Mouse (Mus musculus): ENCODE measurements around the gene 4933406M09Rik. TPM values are rescaled to one million over a fixed set of nuclear protein-coding genes. Genes with fewer than 3 reads are reported as not detected.

The 4933406M09Rik gene
- polyA plus RNA-seq (2016; fragmentation: Nextera tagmentation; extraction: Ambion mirVana): not detected in 2 replicates

DNA sequence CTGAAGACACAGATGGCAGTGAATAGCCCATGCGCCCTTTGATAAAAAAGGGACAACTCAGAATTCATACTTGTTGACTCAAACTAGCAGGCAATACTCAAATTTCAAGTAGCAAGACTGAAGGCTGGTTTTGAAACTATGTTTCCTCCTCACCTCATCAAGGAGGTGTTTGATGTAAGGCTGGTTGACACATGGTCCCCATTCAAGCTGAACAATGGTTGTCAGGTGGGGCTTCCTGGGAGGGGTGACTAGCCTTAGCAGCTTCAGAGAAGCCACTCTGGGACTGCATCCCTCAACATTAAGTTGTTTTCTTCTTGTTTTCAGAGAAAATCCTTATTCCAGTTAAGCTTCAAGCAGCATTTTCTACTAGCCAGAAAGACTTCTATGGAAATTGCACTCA lies at the start of gene 4933406M09Rik:
Gene 4933406M09Rik (plus strand): TSS at position 275 of the 400 bp plus-strand sequence.
- WGBS: 94% methylated on average over 1 of the region's 1 CpGs
- no peak for ATAC-seq (ENCODE audit: insufficient number of reproducible peaks, insufficient read depth, low FRiP score, low TSS enrichment, low read depth)

GRCm38 (mm10) chr1:134336958-134337710 lies 48.6 kb upstream of the 4933406M09Rik start:
- Histone ChIP-seq H3K9me3 (no peaks in the 10 kb centered on the region), H3K4me3 (replicated peaks) (no peak overlapping the region), H3K27ac (no peak overlapping the region), H3K27me3 (no peaks in the 10 kb centered on the region), H3K4me2 (no peak overlapping the region), H3K4me1 (replicated peaks) (peaks cover 17% of the 10 kb centered on the region; the same call in 1 of the 2 replicates), H3K9ac (replicated peaks) (no peak overlapping the region), H3K36me3 (no peaks in the 10 kb centered on the region)
- ATAC-seq (ENCODE audit: insufficient number of reproducible peaks, insufficient read depth, low FRiP score, low TSS enrichment, low read depth): no peak
- 79% methylated on average over 11 of the region's 11 CpGs for WGBS

More for the DNA sequence above, at the start of gene 4933406M09Rik:
- Histone ChIP-seq H3K9ac (replicated peaks) (no peak within 1 kb of the TSS), H3K27ac (no peak within 1 kb of the TSS), H3K27me3 (peaks cover 14% of the 10 kb centered on the region; the same call in 1 of the 2 replicates), H3K4me1 (replicated peaks) (peaks cover 3% of the 10 kb centered on the region; the same call in 1 of the 2 replicates), H3K4me2 (no peak within 1 kb of the TSS), H3K4me3 (replicated peaks) (no peak within 1 kb of the TSS), H3K36me3 (no peaks in the 10 kb centered on the region), H3K9me3 (no peaks in the 10 kb centered on the region)

DNA sequence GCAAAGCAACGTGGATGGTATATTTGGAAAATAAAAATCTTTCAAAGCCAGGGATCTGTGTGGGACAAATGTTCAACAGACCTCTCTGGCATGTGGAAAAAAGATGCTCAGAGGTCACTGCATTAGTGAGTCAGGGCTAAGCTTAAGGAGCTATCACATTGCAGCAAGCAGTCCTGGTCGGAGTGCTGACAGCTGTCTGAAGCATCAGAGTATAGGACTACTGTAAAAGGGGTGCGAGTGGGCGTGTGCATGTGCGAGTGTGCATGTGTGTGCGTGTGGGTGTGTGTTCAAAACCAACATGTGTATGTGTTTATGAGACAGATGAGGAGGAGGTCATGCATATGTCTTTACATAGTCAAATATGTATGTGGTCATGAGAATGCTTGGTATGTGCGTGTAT lies 46.6 kb upstream of the 4933406M09Rik start:
- ATAC-seq (ENCODE audit: insufficient number of reproducible peaks, insufficient read depth, low FRiP score, low TSS enrichment, low read depth): no peak
- Histone ChIP-seq H3K9ac (replicated peaks) (no peak overlapping the region), H3K27ac (no peak overlapping the region), H3K4me2 (no peak overlapping the region), H3K4me3 (replicated peaks) (no peak overlapping the region), H3K27me3 (no peaks in the 10 kb centered on the region), H3K9me3 (no peaks in the 10 kb centered on the region), H3K4me1 (replicated peaks) (peaks cover 18% of the 10 kb centered on the region; the same call in 1 of the 2 replicates), H3K36me3 (no peaks in the 10 kb centered on the region)
- 87% methylated on average over 7 of the region's 7 CpGs for WGBS

- Histone ChIP-seq H3K9ac (replicated peaks) (no peak overlapping the region), H3K27ac (no peak overlapping the region), H3K36me3 (no peaks in the 10 kb centered on the region), H3K27me3 (no peaks in the 10 kb centered on the region), H3K9me3 (no peaks in the 10 kb centered on the region), H3K4me1 (replicated peaks) (peaks cover 25% of the 10 kb centered on the region), H3K4me2 (no peak overlapping the region), H3K4me3 (replicated peaks) (no peak overlapping the region)
- ATAC-seq (ENCODE audit: insufficient number of reproducible peaks, insufficient read depth, low FRiP score, low TSS enrichment, low read depth): no peak
- 93% methylated on average over 18 of the region's 18 CpGs for WGBS
These were observed 45.8 kb upstream of the 4933406M09Rik start for GRCm38 (mm10) chr1:134339757-134340619.

- H3K4me3 ChIP-seq (replicated peaks): no peak overlapping the region
- 80% methylated on average over 5 of the region's 5 CpGs for WGBS
- H3K36me3 ChIP-seq: peaks cover 12% of the 10 kb centered on the region
- no peak overlapping the region for H3K27ac ChIP-seq
- ATAC-seq (ENCODE audit: insufficient number of reproducible peaks, insufficient read depth, low FRiP score, low TSS enrichment, low read depth): no peak
- H3K27me3 ChIP-seq: no peaks in the 10 kb centered on the region
- H3K9ac ChIP-seq (replicated peaks): no peak overlapping the region
- peaks cover 15% of the 10 kb centered on the region for H3K4me1 ChIP-seq (replicated peaks)
- H3K9me3 ChIP-seq: no peaks in the 10 kb centered on the region
- 0 out of 2 replicates have a peak overlapping the region, but pooled peaks have one; percentile 13 for H3K4me2 ChIP-seq
These were observed 44.0 kb upstream of the 4933406M09Rik start for GRCm38 (mm10) chr1:134341641-134342277.

GRCm38 (mm10) chr1:134342278-134342664 lies 43.5 kb upstream of the 4933406M09Rik start:
- no peak overlapping the region for H3K27ac ChIP-seq

GRCm38 (mm10) chr1:134342781-134343310 lies 42.9 kb upstream of the 4933406M09Rik start:
- no peak for ATAC-seq (ENCODE audit: insufficient number of reproducible peaks, insufficient read depth, low FRiP score, low TSS enrichment, low read depth)
- no peak overlapping the region for H3K27ac ChIP-seq
- H3K4me1 ChIP-seq (replicated peaks): peaks cover 15% of the 10 kb centered on the region
- peaks cover 21% of the 10 kb centered on the region for H3K36me3 ChIP-seq
- H3K9ac ChIP-seq (replicated peaks): no peak overlapping the region
- WGBS: 76% methylated on average over 8 of the region's 8 CpGs
- H3K9me3 ChIP-seq: no peaks in the 10 kb centered on the region
- H3K27me3 ChIP-seq: no peaks in the 10 kb centered on the region
- H3K4me2 ChIP-seq: no peak overlapping the region
- H3K4me3 ChIP-seq (replicated peaks): no peak overlapping the region

More at GRCm38 (mm10) chr1:134342278-134342664, 43.5 kb upstream of the 4933406M09Rik start:
- Histone ChIP-seq H3K4me2 (0 out of 2 replicates have a peak overlapping the region, but pooled peaks have one; percentile 13), H3K27me3 (no peaks in the 10 kb centered on the region), H3K9me3 (no peaks in the 10 kb centered on the region), H3K4me1 (replicated peaks) (peaks cover 15% of the 10 kb centered on the region), H3K9ac (replicated peaks) (no peak overlapping the region), H3K4me3 (replicated peaks) (no peak overlapping the region), H3K36me3 (peaks cover 16% of the 10 kb centered on the region)
- ATAC-seq (ENCODE audit: insufficient number of reproducible peaks, insufficient read depth, low FRiP score, low TSS enrichment, low read depth): no peak
- WGBS: 68% methylated on average over 2 of the region's 2 CpGs

GRCm38 (mm10) chr1:134343567-134343966 lies 42.2 kb upstream of the 4933406M09Rik start:
- no peak for ATAC-seq (ENCODE audit: insufficient number of reproducible peaks, insufficient read depth, low FRiP score, low TSS enrichment, low read depth)
- no peak overlapping the region for H3K9ac ChIP-seq (replicated peaks)
- peak overlapping the region; percentile 94 for H3K4me2 ChIP-seq
- no peak overlapping the region for H3K27ac ChIP-seq
- peaks cover 27% of the 10 kb centered on the region for H3K36me3 ChIP-seq
- WGBS: 3% methylated on average over 2 of the region's 2 CpGs
- H3K9me3 ChIP-seq: no peaks in the 10 kb centered on the region
- H3K4me1 ChIP-seq (replicated peaks): peaks cover 15% of the 10 kb centered on the region
- no peaks in the 10 kb centered on the region for H3K27me3 ChIP-seq
- peak overlapping the region; percentile 54 for H3K4me3 ChIP-seq (replicated peaks)

- Histone ChIP-seq H3K4me2 (peak overlapping the region; percentile 94), H3K27me3 (no peaks in the 10 kb centered on the region), H3K4me3 (replicated peaks) (peak overlapping the region; percentile 54), H3K9ac (replicated peaks) (peak overlapping the region; percentile 61), H3K27ac (peak overlapping the region; percentile 17; the same call in 1 of the 2 replicates), H3K9me3 (no peaks in the 10 kb centered on the region), H3K36me3 (peaks cover 30% of the 10 kb centered on the region), H3K4me1 (replicated peaks) (peaks cover 15% of the 10 kb centered on the region)
- ATAC-seq (ENCODE audit: insufficient number of reproducible peaks, insufficient read depth, low FRiP score, low TSS enrichment, low read depth): peak; percentile 94
- under 1% methylated on average over 54 of the region's 54 CpGs for WGBS
These were observed 41.5 kb upstream of the 4933406M09Rik start for GRCm38 (mm10) chr1:134344005-134344950.

- H3K27ac ChIP-seq: 0 out of 2 replicates have a peak overlapping the region, but pooled peaks have one; percentile 17
- no peaks in the 10 kb centered on the region for H3K27me3 ChIP-seq
- peaks cover 15% of the 10 kb centered on the region for H3K4me1 ChIP-seq (replicated peaks)
- ATAC-seq (ENCODE audit: insufficient number of reproducible peaks, insufficient read depth, low FRiP score, low TSS enrichment, low read depth): no peak
- H3K4me2 ChIP-seq: peak overlapping the region; percentile 94
- no peak overlapping the region for H3K9ac ChIP-seq (replicated peaks)
- 71% methylated on average over 4 of the region's 4 CpGs for WGBS
- no peaks in the 10 kb centered on the region for H3K9me3 ChIP-seq
- H3K36me3 ChIP-seq: peaks cover 38% of the 10 kb centered on the region
- peak overlapping the region; percentile 54 for H3K4me3 ChIP-seq (replicated peaks)
These were observed 40.7 kb upstream of the 4933406M09Rik start for GRCm38 (mm10) chr1:134345075-134345474.

Measured in limb, embryonic 12.5 days (tissue).